Comparison of ENCODE assay signal across 8 mouse cellular contexts in genomic region chr7:45413113-45413863, GRCm38 (mm10). TPM values are rescaled to one million over a fixed set of nuclear protein-coding genes. Genes with fewer than 3 reads are reported as not detected.
A peak's percentile ranks its signal among the peaks of the same experiment; 100 is the strongest.
DNase-seq lines count a peak whose midpoint lies in the region; ATAC-seq lines count a peak whose summit lies in the region.

Gene Ntf5, plus strand, starts transcription at chr7:45413695.

- peak within 1 kb of the TSS; percentile 85 for H3K27ac ChIP-seq in heart, embryonic 10.5 days
- no peak within 1 kb of the TSS for H3K27ac ChIP-seq in brown adipose tissue, adult 24 weeks (replicated peaks; ENCODE audit: low read depth, low read length)
- peak within 1 kb of the TSS; percentile 70; the same call in 1 of the 2 replicates for H3K27ac ChIP-seq in hindbrain, embryonic 10.5 days
- H3K27ac ChIP-seq in liver, embryonic 15.5 days (replicated peaks), result no peak within 1 kb of the TSS
- no peak within 1 kb of the TSS for H3K27ac ChIP-seq in neural tube, embryonic 15.5 days (replicated peaks)

- 2% methylated on average over 44 of the region's 45 CpGs for WGBS in heart, embryonic 10.5 days
- WGBS in hindbrain, embryonic 10.5 days, result 3% methylated on average over 45 of the region's 45 CpGs
- 3% methylated on average over 43 of the region's 45 CpGs for WGBS in liver, embryonic 15.5 days (ENCODE audit: insufficient replicate concordance)
- 3% methylated on average over 44 of the region's 45 CpGs for WGBS in neural tube, embryonic 15.5 days

- peak within 1 kb of the TSS; percentile 65 for H3K4me2 ChIP-seq in liver, embryonic 15.5 days
- H3K4me2 ChIP-seq in neural tube, embryonic 15.5 days, result peak within 1 kb of the TSS; percentile 94

- intact Hi-C loops in heart, postnatal 25 days (cut with DNase I), result no loop called here

- ATAC-seq in liver, embryonic 15.5 days (ENCODE audit: insufficient read depth), result 0 out of 2 replicates have a peak, but pooled peaks have one; percentile 7
- ATAC-seq in neural tube, embryonic 15.5 days (ENCODE audit: low FRiP score), result no peak

- H3K9ac ChIP-seq in liver, embryonic 15.5 days, result no peak within 1 kb of the TSS
- peak within 1 kb of the TSS; percentile 50 for H3K9ac ChIP-seq in neural tube, embryonic 15.5 days (replicated peaks)

- H3K27me3 ChIP-seq in heart, embryonic 10.5 days (ENCODE audit: insufficient read depth, poor library complexity, severe bottlenecking), result peaks cover 97% of the 10 kb centered on the region
- H3K27me3 ChIP-seq in hindbrain, embryonic 10.5 days (ENCODE audit: insufficient read depth, poor library complexity, severe bottlenecking), result peaks cover 100% of the 10 kb centered on the region
- peaks cover 100% of the 10 kb centered on the region for H3K27me3 ChIP-seq in liver, embryonic 15.5 days
- peaks cover 98% of the 10 kb centered on the region for H3K27me3 ChIP-seq in neural tube, embryonic 15.5 days (replicated peaks)

- DNase-seq in heart, embryonic 10.5 days (ENCODE audit: low spot score), result peak; percentile 89
- DNase-seq in heart, postnatal 25 days (ENCODE audit: low spot score), result no peak
- peak; percentile 49 for DNase-seq in hindbrain, embryonic 10.5 days (ENCODE audit: low spot score)
- DNase-seq in cerebellum, adult 11 months, result no peak
- no peak for DNase-seq in layer of hippocampus, adult 18-20 months (ENCODE audit: low spot score in 2 of 2)

- no peaks in the 10 kb centered on the region for H3K9me3 ChIP-seq in heart, embryonic 10.5 days
- H3K9me3 ChIP-seq in hindbrain, embryonic 10.5 days, result no peaks in the 10 kb centered on the region
- H3K9me3 ChIP-seq in liver, embryonic 15.5 days (replicated peaks), result no peaks in the 10 kb centered on the region
- H3K9me3 ChIP-seq in neural tube, embryonic 15.5 days (replicated peaks), result no peaks in the 10 kb centered on the region

- no peaks in the 10 kb centered on the region for H3K36me3 ChIP-seq in heart, embryonic 10.5 days
- H3K36me3 ChIP-seq in hindbrain, embryonic 10.5 days, result no peaks in the 10 kb centered on the region
- H3K36me3 ChIP-seq in liver, embryonic 15.5 days (replicated peaks), result no peaks in the 10 kb centered on the region
- H3K36me3 ChIP-seq in neural tube, embryonic 15.5 days, result no peaks in the 10 kb centered on the region

- peak within 1 kb of the TSS; percentile 68 for H3K4me3 ChIP-seq in heart, embryonic 10.5 days
- H3K4me3 ChIP-seq in brown adipose tissue, adult 24 weeks (ENCODE audit: insufficient read depth, low read depth, low read length), result peak within 1 kb of the TSS; percentile 39
- peak within 1 kb of the TSS; percentile 59 for H3K4me3 ChIP-seq in hindbrain, embryonic 10.5 days
- peak within 1 kb of the TSS; percentile 46 for H3K4me3 ChIP-seq in liver, embryonic 15.5 days (replicated peaks)
- peak within 1 kb of the TSS; percentile 51 for H3K4me3 ChIP-seq in neural tube, embryonic 15.5 days (replicated peaks)

- H3K4me1 ChIP-seq in heart, embryonic 10.5 days, result peaks cover 41% of the 10 kb centered on the region
- H3K4me1 ChIP-seq in brown adipose tissue, adult 24 weeks (ENCODE audit: control insufficient read depth, insufficient read depth, insufficient read length, low read length), result peaks cover 3% of the 10 kb centered on the region; the same call in 1 of the 2 replicates
- peaks cover 32% of the 10 kb centered on the region for H3K4me1 ChIP-seq in hindbrain, embryonic 10.5 days (replicated peaks)
- H3K4me1 ChIP-seq in liver, embryonic 15.5 days (replicated peaks), result peaks cover 22% of the 10 kb centered on the region
- peaks cover 20% of the 10 kb centered on the region for H3K4me1 ChIP-seq in neural tube, embryonic 15.5 days

RNA-seq across cellular contexts. Expression of gene Ntf5, which starts in this region (rescaled TPM):
- polyA plus RNA-seq in heart, embryonic 10.5 days (2016; fragmentation: Nextera tagmentation; extraction: Ambion mirVana), result 1.5 and 2.6 TPM in 2 replicates
- under 1 TPM; 0.14 to 0.39 TPM for total RNA-seq in heart, postnatal 25 days (2021)
- polyA plus RNA-seq in brown adipose tissue, adult 24 weeks (2012; ENCODE audit: insufficient read depth, insufficient read length, missing spikeins), result not detected in 2 replicates
- polyA plus RNA-seq in hindbrain, embryonic 10.5 days (2016; fragmentation: Nextera tagmentation; extraction: Ambion mirVana), result 1.0 and 1.1 TPM in 2 replicates
- 0.22 and 0.24 TPM in 2 replicates for polyA plus RNA-seq in liver, embryonic 15.5 days (2015; fragmentation: Nextera tagmentation; extraction: Ambion mirVana)
- polyA plus RNA-seq in neural tube, embryonic 15.5 days (2015; fragmentation: Nextera tagmentation; extraction: Ambion mirVana), result 0.91 TPM in 1 of 2 replicates, not detected in the other
- not detected for total RNA-seq in layer of hippocampus, adult 18-20 months (2021)

Comparison
In these comparisons a context has a peak if more than half of its experiments do, and no peak if none do; other contexts are left out.
1. DNase-seq: peak in heart, embryonic 10.5 days (single experiment) and hindbrain, embryonic 10.5 days (single experiment); none in heart, postnatal 25 days (single experiment), cerebellum, adult 11 months (single experiment) and layer of hippocampus, adult 18-20 months (0 of 2).
2. Peak in ATAC-seq, H3K4me3 ChIP-seq and H3K4me2 ChIP-seq in liver, embryonic 15.5 days; RNA of the gene not detected or under 1 TPM.
3. H3K27ac ChIP-seq: peak in heart, embryonic 10.5 days (single experiment) and hindbrain, embryonic 10.5 days (single experiment); none in brown adipose tissue, adult 24 weeks (single experiment), liver, embryonic 15.5 days (single experiment) and neural tube, embryonic 15.5 days (single experiment).
4. Peak in every context shown above with its lines, with median percentiles within 50 percentile points of each other: H3K4me3 ChIP-seq.